9 mouse cellular contexts compared by ENCODE assay signal in the genomic region with DNA sequence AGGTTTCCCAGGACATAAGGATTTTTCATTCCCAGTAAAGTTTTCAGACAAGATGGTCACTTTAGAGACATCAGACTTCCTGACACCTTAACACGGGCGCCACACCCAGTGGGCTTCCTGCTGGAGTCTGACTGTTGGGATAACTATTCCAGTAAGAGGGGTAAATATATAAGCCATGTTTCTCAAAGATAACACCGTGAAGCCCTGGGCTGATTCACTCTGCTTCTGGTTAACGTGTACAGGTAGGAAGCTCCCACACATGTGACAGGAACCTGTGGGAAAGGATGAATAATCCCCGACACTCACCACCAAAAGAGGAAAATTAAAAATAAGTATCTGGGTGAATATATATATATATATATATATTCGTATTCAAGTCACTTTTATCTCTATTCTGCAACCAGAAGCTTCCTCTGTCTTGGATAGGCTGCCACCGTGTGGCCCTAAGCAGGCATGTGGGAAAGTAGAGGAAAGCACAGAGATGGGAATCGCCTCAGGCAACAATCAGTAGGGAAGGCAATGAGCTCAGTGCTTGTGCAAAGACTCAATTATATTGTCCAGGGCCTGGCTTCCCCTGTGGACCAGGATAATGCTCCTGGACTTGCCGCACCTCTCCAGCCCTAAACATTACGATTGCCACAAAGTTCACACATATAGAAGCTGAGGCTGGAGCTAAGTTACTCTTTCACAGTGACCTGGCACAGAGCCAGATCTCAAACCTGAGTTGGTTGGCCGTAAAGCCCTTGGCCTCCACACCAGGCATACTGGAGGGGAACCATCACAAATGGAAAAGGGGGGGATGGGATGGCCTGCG.
DNase-seq lines count a peak whose midpoint lies in the region; ATAC-seq lines count a peak whose summit lies in the region.
"Had no signal": no experiment of that assay in that cellular context is flagged by ENCODE, and none has a peak within 500 bp of the region (broad histone marks: within the 10 kb centered on the region; RNA-seq: fewer than 3 reads in every experiment).

No protein-coding gene starts in this region.

- peaks cover 16% of the 10 kb centered on the region; the same call in 1 of the 2 replicates for H3K4me1 ChIP-seq in hindbrain, embryonic 12.5 days

- no peak overlapping the region for H3K4me2 ChIP-seq in hindbrain, embryonic 12.5 days (replicated peaks)
- H3K4me2 ChIP-seq: embryonic facial prominence, embryonic 12.5 days had no signal

- DNase-seq in NIH3T3 (ENCODE audit: low read depth), result peak; percentile 95
- peak; percentile 80 for DNase-seq in cerebellum, adult 8-10 months
- DNase-seq in frontal cortex, postnatal 14 days (ENCODE audit: low spot score in 2 of 2), result peak; percentile 71 to 75
- DNase-seq in layer of hippocampus, adult 9-11 months, result peak; percentile 76
- peak; percentile 72 for DNase-seq in lung, postnatal 10 days
- peak; percentile 90 for DNase-seq in right cerebral cortex, postnatal 10 days (ENCODE audit: low spot score in 2 of 2)

- no peak overlapping the region for H3K9ac ChIP-seq in hindbrain, embryonic 12.5 days
- H3K9ac ChIP-seq: embryonic facial prominence, embryonic 12.5 days had no signal

- 60% methylated on average over 12 of the region's 12 CpGs for WGBS in hindbrain, embryonic 12.5 days

- no peak overlapping the region for H3K4me3 ChIP-seq in hindbrain, embryonic 12.5 days
- H3K4me3 ChIP-seq: embryonic facial prominence, embryonic 12.5 days had no signal

- H3K9me3 ChIP-seq in hindbrain, embryonic 12.5 days (replicated peaks), result no peaks in the 10 kb centered on the region
- H3K9me3 ChIP-seq: embryonic facial prominence, embryonic 12.5 days had no signal

- H3K27me3 ChIP-seq in hindbrain, embryonic 12.5 days, result peaks cover 4% of the 10 kb centered on the region; the same call in 1 of the 2 replicates
- H3K27me3 ChIP-seq: embryonic facial prominence, embryonic 12.5 days had no signal

- no peak overlapping the region for H3K27ac ChIP-seq in hindbrain, embryonic 12.5 days
- H3K27ac ChIP-seq: embryonic facial prominence, embryonic 12.5 days had no signal

- ATAC-seq in hindbrain, embryonic 12.5 days (ENCODE audit: low FRiP score), result peak; percentile 77; the same call in 1 of the 2 replicates
- ATAC-seq in megakaryocyte-erythroid progenitor cell, adult 5-6 weeks (replicated peaks; ENCODE audit: low FRiP score, low TSS enrichment, poor library complexity, severe bottlenecking), result no peak

- H3K36me3 ChIP-seq in hindbrain, embryonic 12.5 days, result no peaks in the 10 kb centered on the region
- H3K36me3 ChIP-seq: embryonic facial prominence, embryonic 12.5 days had no signal
